Mouse (Mus musculus) gastrocnemius, adult 18-20 months (tissue): ENCODE results near the gene Dad1. TPM values are rescaled to one million over a fixed set of nuclear protein-coding genes. Genes with fewer than 3 reads are reported as not detected.

Source experiments
- DNase-seq: peaks from one replicate; pipeline ENCODE4 v3.0.0; 2021; ENCODE audit warnings: low spot score
- total RNA-seq, 2 experiments: library from RNA; stranded (reverse); gene quantifications; 2 replicates each; pipeline ENCODE4 v1.2.3; 2021

Gene Dad1
- total RNA-seq, 2 experiments from 2014 or later = 66.6 to 77.4 TPM

DNA sequence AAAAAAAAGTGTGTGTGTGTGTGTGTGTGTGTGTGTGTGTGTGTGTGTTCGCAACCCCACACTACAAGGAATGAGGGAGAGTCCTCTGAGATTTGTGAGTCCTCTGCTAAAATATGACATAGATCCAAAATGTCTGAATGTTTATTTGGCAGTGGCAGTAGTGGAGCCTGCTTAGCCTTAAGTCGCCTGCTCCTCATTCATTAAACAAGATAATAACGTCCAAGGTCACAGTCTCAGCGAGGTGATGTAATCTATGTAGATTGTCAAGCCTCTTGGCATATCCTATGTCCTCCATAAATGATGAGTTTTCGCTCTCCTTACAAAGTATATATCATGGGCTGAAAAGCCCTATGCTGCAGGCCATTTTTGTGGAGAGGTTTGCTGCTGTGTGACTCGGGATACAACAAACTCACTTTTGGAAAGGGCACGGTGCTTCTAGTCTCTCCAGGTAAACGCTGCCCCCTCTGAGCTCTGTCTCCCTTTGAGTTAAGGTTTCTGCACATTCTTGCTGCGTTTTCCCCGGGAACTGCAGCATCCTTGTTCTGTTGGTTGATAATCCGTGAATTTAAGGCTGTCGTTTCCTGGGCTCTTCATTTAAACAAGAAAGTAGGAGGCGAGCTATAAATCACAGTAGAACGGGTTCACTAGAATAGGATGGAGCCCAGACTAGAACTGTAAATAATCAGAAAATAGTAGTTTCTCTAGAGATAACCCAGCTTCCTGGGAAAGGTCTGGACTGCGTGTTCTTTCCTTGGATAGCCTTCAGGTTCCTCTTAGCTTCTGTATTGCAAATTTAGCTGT is 47.0 kb downstream of the Dad1 start:
- no peak for DNase-seq

DNA sequence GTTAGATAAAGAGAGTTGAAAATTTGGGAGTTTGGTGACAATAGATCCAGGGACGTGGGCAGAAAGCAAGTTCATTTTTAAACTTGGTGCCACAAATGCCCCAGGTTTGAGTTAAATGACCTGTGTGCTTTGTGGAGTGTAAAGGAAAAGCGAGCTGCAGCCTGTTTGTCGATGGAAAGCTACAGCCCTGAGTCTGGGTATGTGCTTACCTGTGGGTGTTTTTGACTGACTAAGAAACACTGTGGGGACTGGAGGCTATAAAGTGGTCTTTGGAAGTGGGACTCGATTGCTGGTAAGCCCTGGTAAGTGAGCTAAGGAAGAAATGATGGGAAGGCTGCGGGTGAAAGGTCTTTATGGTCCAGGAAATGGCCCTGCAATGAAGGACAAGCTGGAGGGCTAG is 47.6 kb downstream of the Dad1 start:
- DNase-seq = no peak

DNA sequence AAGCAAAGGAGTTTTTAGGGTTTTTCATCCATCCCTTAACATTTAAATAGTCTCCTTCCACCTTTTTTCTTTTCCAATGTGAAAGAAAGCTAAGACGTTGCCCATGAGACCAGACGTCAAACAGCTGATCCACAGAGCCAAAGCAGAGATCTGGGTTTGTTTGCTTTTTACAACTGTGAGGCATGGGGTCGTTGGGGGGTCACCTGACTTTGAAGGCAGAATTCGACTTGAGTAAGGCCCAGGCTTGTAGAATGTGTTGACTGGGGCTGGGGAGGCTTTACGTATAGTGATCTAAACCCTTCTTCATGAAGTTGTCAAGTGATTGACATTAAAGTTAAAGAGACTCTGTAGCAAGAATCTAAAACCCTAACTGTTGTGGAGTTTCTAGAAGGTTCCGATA is 48.0 kb downstream of the Dad1 start:
- no peak for DNase-seq

DNA sequence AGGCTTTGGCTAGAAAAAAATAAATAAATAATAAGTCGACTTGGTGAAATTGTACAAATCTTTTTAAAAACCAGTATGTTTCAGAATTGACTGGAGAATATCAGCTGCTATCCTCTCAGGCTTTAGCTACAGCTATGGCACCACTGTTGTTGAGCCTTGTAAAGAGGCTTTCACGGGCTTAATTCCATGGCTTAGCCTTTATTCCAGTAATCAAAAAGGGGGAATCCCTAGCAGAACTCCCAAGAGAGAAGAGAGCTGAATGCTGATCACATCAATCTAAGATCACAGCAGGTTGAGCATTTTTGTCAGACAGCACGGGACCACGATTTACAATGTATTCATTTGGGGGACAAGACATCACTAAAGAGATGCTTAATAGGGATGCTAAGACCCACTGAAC is 49.1 kb downstream of the Dad1 start:
- no peak for DNase-seq

DNA sequence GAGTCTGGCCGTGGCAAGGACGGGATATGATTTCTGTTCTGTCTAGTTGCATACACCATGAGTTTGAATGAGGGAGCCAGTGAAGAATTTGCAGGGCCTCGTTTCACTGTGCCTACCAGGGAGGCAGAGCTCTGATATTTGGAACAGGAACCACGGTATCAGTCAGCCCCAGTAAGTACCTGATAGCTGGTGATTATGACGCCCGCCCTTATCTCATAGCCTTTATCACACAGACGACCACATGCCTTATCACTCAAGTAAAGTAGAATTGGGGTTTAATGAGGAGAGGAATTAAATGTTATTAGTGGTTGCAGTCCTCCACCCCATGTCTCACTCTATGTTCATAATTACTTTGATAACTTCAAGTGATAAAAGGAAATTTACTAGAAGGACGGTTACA is 49.6 kb downstream of the Dad1 start:
- DNase-seq = no peak

DNA sequence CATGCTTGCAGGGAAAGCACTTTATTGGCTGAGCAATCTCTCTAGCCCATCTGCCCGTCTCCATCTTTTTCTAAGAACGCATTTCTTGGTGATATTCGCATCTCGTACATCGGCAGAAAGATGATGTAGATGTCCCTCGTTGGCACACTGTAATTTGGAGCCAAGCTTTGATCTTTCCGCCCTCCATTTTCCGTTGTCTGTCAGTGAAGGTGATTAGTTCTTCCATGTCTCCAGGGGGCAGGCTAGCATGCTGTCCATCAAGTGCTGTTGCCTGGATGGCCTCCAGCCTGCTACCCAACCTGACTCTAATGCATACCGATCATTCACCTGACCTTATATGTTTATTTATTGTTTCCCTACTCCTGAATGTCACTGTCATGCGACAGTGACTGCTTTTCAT is 50.1 kb downstream of the Dad1 start:
- DNase-seq = no peak

DNA sequence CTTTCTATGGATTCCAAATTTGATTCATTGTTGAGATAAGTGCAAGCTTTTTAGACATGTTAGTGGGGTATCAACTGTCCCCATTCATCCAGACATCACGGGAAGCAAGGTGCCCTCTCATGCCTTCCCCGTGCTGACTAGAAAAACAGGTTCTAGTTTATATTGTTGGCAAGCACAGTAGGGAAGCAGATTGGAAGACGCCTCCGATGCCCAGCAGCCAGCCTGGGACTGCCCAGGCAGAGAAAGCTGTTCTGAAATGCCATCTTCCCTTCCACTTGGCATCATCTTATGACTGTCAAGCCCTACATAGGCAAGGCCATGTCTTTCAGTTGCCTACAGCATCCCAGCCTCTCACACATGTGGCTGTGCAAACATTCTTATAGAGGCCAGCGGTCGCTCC is 50.7 kb downstream of the Dad1 start:
- no peak for DNase-seq

DNA sequence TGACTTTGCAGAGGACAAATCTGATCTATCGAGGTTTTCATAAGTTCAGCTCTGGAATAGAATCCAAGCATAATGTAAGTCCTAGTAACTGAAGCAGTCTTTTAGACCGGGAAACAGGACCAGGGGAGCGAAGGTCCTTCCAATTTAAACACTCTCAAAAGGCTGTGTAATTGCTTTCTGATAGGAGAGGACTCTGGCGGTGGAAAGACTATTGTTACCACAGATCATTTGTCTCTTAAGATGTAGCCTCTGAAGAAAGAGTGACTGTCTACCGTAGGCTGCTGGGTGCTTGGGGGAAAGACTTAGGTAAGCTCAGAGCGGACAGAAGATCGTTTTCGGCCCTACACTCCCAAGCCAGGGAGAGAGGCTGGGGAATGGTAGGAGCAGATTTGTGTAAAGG is 53.5 kb downstream of the Dad1 start:
- no peak for DNase-seq

DNA sequence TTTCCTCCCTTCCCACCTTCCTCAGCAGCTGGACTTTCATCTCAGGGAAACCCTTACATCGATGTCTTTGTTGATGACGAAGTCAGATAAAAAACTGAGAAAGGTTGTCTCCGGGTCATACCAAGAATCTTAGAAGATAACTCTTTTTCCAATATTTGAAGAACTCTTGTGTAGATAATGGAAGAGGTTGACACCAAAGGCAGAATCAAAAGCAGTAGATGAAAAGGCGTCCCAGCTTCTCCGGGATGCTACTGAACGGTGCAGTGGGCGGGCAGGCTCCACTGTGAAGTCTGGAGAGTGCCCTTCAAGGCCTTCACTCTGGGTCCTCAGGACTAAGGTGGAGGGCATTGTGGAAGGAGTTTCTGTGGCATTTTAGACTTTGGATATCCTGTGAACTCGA is 54.2 kb downstream of the Dad1 start:
- no peak for DNase-seq

DNA sequence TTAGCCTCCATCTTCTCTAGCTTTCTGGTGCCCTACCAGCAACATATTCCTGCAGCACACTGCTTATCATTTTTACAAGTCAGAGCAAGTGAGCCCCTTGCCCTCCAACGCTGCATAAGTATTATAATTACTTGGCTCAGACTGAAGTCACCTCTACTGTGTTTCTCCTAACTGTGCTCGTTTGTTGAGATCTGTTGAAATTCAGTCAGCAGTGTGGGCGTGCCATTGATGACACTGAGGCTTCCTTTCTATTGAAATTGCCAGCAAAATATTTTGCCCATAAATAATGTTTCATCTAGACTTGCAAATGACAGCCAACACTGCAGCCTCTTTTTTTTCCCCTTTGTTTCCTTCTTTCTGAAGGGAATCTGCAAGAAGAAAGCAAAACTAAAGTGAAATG is 56.2 kb downstream of the Dad1 start:
- DNase-seq = no peak

DNA sequence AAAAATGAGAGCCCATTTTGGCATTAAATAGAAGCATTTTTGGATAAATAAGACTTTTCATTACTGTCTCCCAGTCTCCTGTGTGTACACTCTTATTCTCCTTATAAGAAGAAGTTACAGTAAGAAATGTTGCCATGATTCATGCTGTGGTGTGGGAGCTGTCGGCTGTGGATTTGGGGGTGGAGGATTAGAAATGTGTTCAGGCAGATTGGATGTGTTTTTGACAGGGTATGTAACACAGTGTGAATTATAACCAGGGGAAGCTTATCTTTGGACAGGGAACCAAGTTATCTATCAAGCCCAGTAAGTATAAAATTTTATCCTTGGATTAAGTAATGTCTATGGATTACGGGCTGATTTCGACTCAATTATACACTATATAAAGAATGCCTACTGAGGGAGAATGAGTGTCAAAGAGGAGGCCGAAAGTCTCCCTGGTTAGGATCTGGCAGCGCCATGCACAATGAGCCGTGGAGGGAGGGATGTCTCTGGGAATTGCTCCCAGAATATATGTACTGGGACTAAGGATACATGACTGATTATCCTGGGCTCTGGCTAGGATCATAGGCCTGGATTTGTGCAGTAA is 58.0 kb downstream of the Dad1 start:
- DNase-seq = no peak

DNA sequence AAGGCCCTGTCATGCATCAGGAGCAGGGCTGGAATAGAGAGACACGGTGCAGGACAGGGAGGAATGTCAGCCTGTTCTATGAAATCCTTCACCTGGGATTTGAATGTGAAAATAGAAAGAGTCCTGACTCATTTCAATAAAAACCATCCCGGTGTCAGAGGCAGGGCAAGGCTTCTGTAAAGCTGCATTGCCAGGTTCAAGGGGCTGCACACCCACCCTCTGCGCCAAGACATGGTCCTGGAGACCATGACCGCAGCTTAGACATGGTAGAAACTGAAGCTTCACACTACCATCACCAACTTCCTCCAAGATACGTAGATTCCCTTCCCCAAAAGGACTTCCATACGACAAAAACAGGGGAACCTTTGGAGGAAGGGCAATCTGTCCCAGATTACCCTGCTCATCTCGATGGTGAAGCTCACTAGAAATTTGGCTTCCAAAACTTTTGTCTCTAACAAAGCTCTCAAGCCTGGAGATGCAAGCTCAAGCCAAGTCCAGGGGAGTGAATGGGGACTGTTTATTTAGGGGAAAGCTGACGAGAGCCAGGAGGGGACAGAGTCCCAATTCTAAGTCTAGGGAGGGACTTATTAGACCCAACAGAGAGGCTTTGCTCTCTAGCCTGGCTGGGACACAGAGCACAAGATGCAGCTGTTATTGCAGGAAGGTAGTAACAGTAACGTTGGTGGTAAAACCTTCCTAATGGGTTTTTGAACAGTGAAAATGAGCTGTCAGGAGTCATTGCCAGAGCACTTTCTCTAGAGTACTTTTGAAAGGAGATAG is 60.4 kb downstream of the Dad1 start:
- no peak for DNase-seq

DNA sequence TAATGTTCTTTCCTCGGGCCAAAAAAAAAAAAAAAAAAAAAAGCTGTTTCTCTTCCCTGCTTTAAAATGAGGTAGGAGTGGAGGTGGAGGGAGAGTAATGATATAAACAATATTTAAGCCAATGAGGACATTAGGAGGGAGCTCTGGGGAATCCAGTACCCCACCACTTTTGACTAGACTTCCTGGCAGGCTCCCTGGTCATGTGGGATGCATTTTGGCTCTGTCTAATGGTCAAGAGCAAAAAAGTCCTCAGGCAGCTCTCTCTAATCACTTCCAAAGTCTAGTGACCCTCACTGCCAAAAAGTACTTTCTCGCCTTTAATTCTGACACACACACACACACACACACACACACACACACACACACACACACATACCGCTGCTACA is 61.4 kb downstream of the Dad1 start:
- no peak for DNase-seq

DNA sequence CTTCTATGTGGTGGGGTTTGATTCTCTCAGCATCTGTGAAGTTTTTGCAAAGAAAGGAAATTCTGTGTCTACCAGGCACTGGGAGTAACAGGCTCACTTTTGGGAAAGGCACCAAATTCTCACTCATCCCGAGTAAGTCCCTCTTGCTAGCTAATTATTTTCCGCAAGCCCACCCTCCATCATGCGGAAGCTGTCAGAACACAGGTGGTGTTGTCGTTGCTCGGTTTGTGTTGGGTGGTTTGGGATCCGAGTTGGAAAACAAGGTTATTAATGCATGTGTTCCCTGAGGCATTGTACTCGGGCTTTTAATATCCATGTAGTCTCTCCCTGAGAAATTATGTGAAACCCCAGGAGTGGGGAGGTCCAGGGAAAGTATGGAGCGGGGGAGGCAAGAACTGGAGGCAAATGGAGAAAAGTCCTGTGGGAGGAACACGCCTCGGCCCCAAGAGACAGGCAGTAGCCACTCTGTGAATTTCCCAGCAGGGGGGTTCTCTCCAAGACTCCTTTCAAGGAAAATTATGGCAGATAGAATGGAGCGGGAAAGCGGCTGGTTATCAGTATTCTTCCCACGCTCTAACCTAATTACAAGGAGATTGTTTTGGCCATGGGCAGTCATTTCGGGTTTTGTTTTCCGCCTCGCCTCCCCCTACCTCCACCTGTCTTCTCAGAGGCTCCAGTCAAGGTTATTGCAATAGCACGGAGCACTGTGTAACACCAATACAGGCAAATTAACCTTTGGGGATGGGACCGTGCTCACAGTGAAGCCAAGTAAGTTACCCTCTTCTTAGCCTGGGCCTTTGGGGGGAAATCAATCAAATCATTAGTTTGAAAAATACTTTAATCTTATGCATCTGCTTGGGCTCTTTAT is 62.1 kb downstream of the Dad1 start:
- no peak for DNase-seq

DNA sequence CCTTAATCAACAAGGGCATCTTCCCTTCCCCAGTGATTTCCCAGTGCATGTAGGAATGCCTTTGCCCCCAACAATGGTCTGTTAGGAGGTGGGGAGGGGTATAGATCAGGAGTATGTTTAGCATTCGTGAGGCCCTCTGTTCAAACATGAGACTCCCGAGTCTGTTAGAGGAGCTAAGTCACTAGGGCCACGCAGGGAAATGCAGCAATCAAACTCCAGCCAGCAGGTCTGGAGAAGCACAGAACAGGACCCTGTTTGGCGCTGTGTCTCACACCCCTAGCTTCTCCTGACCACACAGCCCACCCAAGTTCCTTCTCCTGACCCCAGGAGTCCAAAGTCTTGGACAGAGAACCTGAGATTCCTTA is 62.9 kb downstream of the Dad1 start:
- no peak for DNase-seq

DNA sequence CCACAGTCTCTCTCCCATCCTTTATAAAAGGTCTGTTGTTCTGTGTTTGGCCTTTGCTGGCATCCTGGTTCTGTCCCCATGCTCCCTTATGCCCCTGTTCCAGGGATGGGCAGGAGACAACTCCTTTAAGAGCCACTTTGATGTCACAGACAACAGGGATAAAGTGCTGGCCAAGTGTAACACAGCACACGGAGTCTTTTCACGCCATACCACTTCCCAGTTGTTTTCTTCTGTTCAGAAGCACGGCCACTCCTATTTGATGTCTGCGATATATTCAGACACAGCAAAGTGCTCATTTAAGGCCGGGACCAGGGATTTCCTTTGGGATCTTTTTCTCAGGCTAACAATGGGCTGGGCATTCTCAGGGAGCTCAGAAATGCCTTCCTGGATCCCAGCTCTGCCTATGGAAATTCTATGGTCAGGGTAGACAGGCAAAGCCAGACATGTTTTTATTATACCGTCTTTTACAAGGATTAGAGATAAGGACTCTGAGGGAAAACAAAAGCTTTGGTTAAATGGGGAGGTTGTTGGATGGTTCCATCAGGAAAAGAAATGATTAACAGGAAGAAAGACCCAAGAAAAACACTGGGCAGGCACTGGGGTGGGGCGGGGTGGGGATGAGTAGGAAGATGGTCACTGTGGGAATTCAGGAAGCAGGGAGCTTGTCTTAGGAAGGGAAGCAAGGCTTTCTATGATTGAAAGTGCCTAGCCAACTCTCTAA is 63.4 kb downstream of the Dad1 start:
- no peak for DNase-seq

DNA sequence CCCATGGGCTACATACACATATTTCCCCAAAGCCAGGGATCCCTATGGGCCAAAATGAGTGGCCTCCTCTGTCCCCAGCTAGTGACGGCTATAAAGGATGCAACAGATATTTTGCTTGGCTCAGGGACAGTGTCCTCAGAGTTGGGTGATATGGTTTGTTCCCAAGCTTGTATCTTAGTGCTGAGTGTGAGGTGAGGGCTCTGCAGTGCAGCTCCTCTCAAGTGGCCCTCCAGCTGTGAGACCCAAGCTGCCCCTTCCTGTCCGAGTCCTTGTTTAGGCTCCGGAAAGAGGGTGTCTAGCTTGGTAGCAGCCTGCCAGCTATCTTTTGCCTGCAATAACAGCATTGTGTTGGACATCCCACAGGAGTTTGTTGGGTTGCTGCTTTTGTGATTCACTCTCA is 64.6 kb downstream of the Dad1 start:
- DNase-seq = no peak

DNA sequence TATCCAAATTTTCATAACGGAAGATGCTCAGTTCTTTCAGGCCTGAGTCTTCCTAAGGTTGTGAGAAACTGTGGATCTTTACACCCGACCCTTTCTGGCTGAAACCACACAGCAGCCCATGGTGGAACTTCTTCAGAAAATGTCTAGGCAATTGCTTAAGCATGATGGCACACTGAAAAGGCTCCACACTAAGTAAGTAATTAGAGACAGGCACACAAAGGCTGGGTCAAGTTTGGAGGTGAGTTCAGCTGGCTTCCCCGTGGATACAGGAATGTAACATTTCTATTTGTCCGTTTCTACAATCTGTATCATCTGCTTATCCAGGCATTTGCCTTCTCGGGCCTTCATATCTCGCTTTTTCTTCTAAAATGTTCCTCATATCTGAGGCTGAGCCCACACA is 66.7 kb downstream of the Dad1 start:
- DNase-seq = no peak
